Mouse (Mus musculus) C2C12 (cell line): ENCODE results near the gene Nebl. TPM values are rescaled to one million over a fixed set of nuclear protein-coding genes. Genes with fewer than 3 reads are reported as not detected.

Experiments used
- H3K27me3 ChIP-seq: one replicate; pipeline ENCODE4 v1.6.1; 2011; ENCODE audit not compliant: control insufficient read depth, insufficient read depth, insufficient read length
- H3K36me3 ChIP-seq: one replicate; pipeline ENCODE4 v1.6.1; 2011; ENCODE audit not compliant: control insufficient read depth, insufficient read depth
- H3K4me3 ChIP-seq: one replicate; pipeline ENCODE4 v1.5.1; 2011; ENCODE audit warnings: mild to moderate bottlenecking, control low read depth; ENCODE audit not compliant: poor library complexity, insufficient read depth, severe bottlenecking
- H3K79me2 ChIP-seq: one replicate; pipeline ENCODE4 v1.6.1; 2011; ENCODE audit not compliant: control insufficient read depth, insufficient read depth
- H3K79me3 ChIP-seq: one replicate; pipeline ENCODE4 v1.6.1; 2011; ENCODE audit warnings: low read depth, control low read depth
- H3ac ChIP-seq: one replicate; pipeline ENCODE3; 2011; ENCODE audit warnings: low read depth; ENCODE audit not compliant: control insufficient read depth, insufficient read length
- CEBPB ChIP-seq: IDR thresholded peaks from one replicate; pipeline ENCODE4 v1.6.1; 2011; ENCODE audit warnings: low read depth, mild to moderate bottlenecking, control low read depth, moderate library complexity
- CTCF ChIP-seq: IDR thresholded peaks from one replicate; pipeline ENCODE4 v1.5.1; 2011; ENCODE audit not compliant: control insufficient read depth, insufficient read depth, insufficient read length
- FOSL1 ChIP-seq: IDR thresholded peaks from one replicate; pipeline ENCODE4 v1.8.0; 2011; ENCODE audit warnings: mild to moderate bottlenecking, low read length; ENCODE audit not compliant: poor library complexity, insufficient read depth, severe bottlenecking
- MAX ChIP-seq: IDR thresholded peaks from one replicate; pipeline ENCODE4 v1.6.1; 2011; ENCODE audit warnings: mild to moderate bottlenecking, control low read depth
- MYOD1 ChIP-seq: IDR thresholded peaks from one replicate; pipeline ENCODE4 v1.6.1; 2011; ENCODE audit warnings: low read depth; ENCODE audit not compliant: control insufficient read depth, insufficient read length
- MYOG ChIP-seq: IDR thresholded peaks from one replicate; pipeline ENCODE4 v1.6.1; 2011; ENCODE audit not compliant: control insufficient read depth, insufficient read length; ENCODE audit errors: extremely low read depth
- USF1 ChIP-seq: IDR thresholded peaks from one replicate; pipeline ENCODE4 v1.6.1; 2011; ENCODE audit warnings: low read depth, mild to moderate bottlenecking, control low read depth, moderate library complexity
- polyA plus RNA-seq: library from polyadenylated mRNA; unstranded; fragments of >200 nt; fragmentation: generic; extraction: Trizol; gene quantifications from one replicate; pipeline ENCODE4 v1.2.1, GENCODE M21; 2012; ENCODE audit warnings: missing spikeins

Nebl gene
- polyA plus RNA-seq, 1 experiment = 0.50 TPM

- no peaks in the 10 kb centered on the region for H3K27me3 ChIP-seq
- H3K79me3 ChIP-seq = no peaks in the 10 kb centered on the region
- no peak overlapping the region for H3K4me3 ChIP-seq
- no peaks in the 10 kb centered on the region for H3K36me3 ChIP-seq
- no peak overlapping the region for H3ac ChIP-seq
- TF ChIP-seq MYOD1 = no peak
- TF ChIP-seq CEBPB = no peak
- TF ChIP-seq USF1 = no peak
- H3K79me2 ChIP-seq = no peaks in the 10 kb centered on the region
These were observed 90.4 kb downstream of the Nebl start for GRCm38 (mm10) chr2:17640861-17641260.

- H3K79me3 ChIP-seq = no peaks in the 10 kb centered on the region
- H3K36me3 ChIP-seq = no peaks in the 10 kb centered on the region
- H3K27me3 ChIP-seq = no peaks in the 10 kb centered on the region
- H3ac ChIP-seq = no peak overlapping the region
- no peaks in the 10 kb centered on the region for H3K79me2 ChIP-seq
- TF ChIP-seq FOSL1 (no peak), MAX (no peak), CTCF (no peak), USF1 (no peak), MYOD1 (no peak), CEBPB (no peak), MYOG (no peak)
- H3K4me3 ChIP-seq = no peak overlapping the region
These were observed 92.6 kb downstream of the Nebl start for GRCm38 (mm10) chr2:17638631-17639030.

- TF ChIP-seq MYOD1 = no peak
- no peak for TF ChIP-seq USF1
- no peak for TF ChIP-seq CTCF
- TF ChIP-seq CEBPB = no peak
- TF ChIP-seq FOSL1 = no peak
These were observed 107.3 kb downstream of the Nebl start for GRCm38 (mm10) chr2:17623931-17624330.

GRCm38 (mm10) chr2:17610259-17610658 is 121.0 kb downstream of the Nebl start:
- H3ac ChIP-seq = no peak overlapping the region
- H3K4me3 ChIP-seq = no peak overlapping the region
- TF ChIP-seq MYOD1 = no peak
- TF ChIP-seq CEBPB = no peak
- TF ChIP-seq USF1 = no peak
- no peak for TF ChIP-seq MAX
- no peak for TF ChIP-seq FOSL1
- TF ChIP-seq MYOG = no peak
- no peak for TF ChIP-seq CTCF
- no peaks in the 10 kb centered on the region for H3K79me2 ChIP-seq
- no peaks in the 10 kb centered on the region for H3K79me3 ChIP-seq
- H3K27me3 ChIP-seq = no peaks in the 10 kb centered on the region
- no peaks in the 10 kb centered on the region for H3K36me3 ChIP-seq

More at GRCm38 (mm10) chr2:17623931-17624330, 107.3 kb downstream of the Nebl start:
- no peaks in the 10 kb centered on the region for H3K27me3 ChIP-seq
- no peak overlapping the region for H3ac ChIP-seq
- H3K79me3 ChIP-seq = no peaks in the 10 kb centered on the region
- no peaks in the 10 kb centered on the region for H3K79me2 ChIP-seq
- no peaks in the 10 kb centered on the region for H3K36me3 ChIP-seq
- no peak overlapping the region for H3K4me3 ChIP-seq

- Histone ChIP-seq H3K79me2 (no peaks in the 10 kb centered on the region), H3K4me3 (no peak overlapping the region), H3K27me3 (no peaks in the 10 kb centered on the region), H3ac (no peak overlapping the region), H3K36me3 (no peaks in the 10 kb centered on the region), H3K79me3 (no peaks in the 10 kb centered on the region)
- no peak for TF ChIP-seq CEBPB
- TF ChIP-seq FOSL1 = no peak
- no peak for TF ChIP-seq MYOD1
- no peak for TF ChIP-seq MYOG
- no peak for TF ChIP-seq MAX
- TF ChIP-seq CTCF = no peak
- no peak for TF ChIP-seq USF1
These were observed 127.7 kb downstream of the Nebl start for GRCm38 (mm10) chr2:17603573-17603972.

GRCm38 (mm10) chr2:17600652-17601051 is 130.6 kb downstream of the Nebl start:
- TF ChIP-seq MAX (no peak), MYOG (no peak)
- Histone ChIP-seq H3K4me3 (no peak overlapping the region), H3K79me2 (no peaks in the 10 kb centered on the region), H3K79me3 (no peaks in the 10 kb centered on the region), H3K27me3 (no peaks in the 10 kb centered on the region), H3K36me3 (no peaks in the 10 kb centered on the region), H3ac (no peak overlapping the region)
